15 mouse cellular contexts compared by ENCODE assay signal in the genomic region with DNA sequence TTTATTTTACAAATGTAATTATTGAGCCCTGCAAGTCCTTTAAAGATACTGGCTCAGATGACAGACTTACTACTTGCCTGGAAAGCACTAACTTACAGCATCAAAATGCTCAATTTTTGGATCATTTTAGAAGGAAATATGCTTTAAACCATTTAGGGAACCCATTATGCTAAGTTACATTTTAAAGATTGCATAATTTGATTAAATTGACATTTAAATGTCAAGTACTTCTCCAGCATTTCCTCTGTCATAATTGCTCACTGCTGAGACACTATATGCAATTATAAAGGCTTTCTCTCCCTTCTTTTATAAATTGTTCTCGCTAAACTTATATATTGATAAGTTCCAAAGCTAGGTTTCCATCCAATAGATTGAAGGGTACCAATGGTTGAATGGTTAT.
"Had no signal": no experiment of that assay in that cellular context is flagged by ENCODE, and none has a peak within 500 bp of the region (broad histone marks: within the 10 kb centered on the region; RNA-seq: fewer than 3 reads in every experiment).

No protein-coding gene starts in this region.

- H3K27ac ChIP-seq: neural tube, embryonic 15.5 days; stomach, embryonic 15.5 days; stomach, postnatal 0 days had no signal

- H3K9ac ChIP-seq: neural tube, embryonic 15.5 days; stomach, embryonic 15.5 days had no signal

- H3K4me2 ChIP-seq: neural tube, embryonic 15.5 days; stomach, embryonic 15.5 days had no signal

- H3K9me3 ChIP-seq: neural tube, embryonic 15.5 days; stomach, embryonic 15.5 days had no signal

- H3K4me3 ChIP-seq: neural tube, embryonic 15.5 days; stomach, embryonic 15.5 days had no signal

- H3K36me3 ChIP-seq: neural tube, embryonic 15.5 days; stomach, embryonic 15.5 days had no signal

- H3K4me1 ChIP-seq: neural tube, embryonic 15.5 days; stomach, embryonic 15.5 days had no signal

- DNase-seq: retina, postnatal 1 day; right cerebral cortex, adult 18-20 months; right cerebral cortex, postnatal 14 days; right cerebral cortex, postnatal 25 days; right cerebral cortex, postnatal 4 days; spleen, adult 18-20 months; thymus, adult 18-20 months; thymus, adult 2 months; thymus, postnatal 14 days; thymus, postnatal 25 days; thymus, postnatal 36 days; thymus, postnatal 4 days had no signal

- H3K27me3 ChIP-seq: neural tube, embryonic 15.5 days; stomach, embryonic 15.5 days had no signal
